Mouse (Mus musculus): ENCODE data around the gene Prc1. TPM values are rescaled to one million over a fixed set of nuclear protein-coding genes. Genes with fewer than 3 reads are reported as not detected.
"Not testable (repeated sequence)": the region's sequence is repeated elsewhere in the genome, so short reads cannot be mapped to it uniquely, and the experiment has no call there.

Prc1 gene
- polyA plus RNA-seq, 1 experiment from 2014 or later, result 142 TPM

- peaks cover 12% of the 10 kb centered on the region for H3K36me3 ChIP-seq
- WGBS, result 77% methylated on average over 18 of the region's 19 CpGs
- ATAC-seq (ENCODE audit: insufficient read depth, low FRiP score, low read depth), result no peak
These were observed 25.7 kb downstream of the Prc1 start for GRCm38 (mm10) chr7:80319846-80320496.

DNA sequence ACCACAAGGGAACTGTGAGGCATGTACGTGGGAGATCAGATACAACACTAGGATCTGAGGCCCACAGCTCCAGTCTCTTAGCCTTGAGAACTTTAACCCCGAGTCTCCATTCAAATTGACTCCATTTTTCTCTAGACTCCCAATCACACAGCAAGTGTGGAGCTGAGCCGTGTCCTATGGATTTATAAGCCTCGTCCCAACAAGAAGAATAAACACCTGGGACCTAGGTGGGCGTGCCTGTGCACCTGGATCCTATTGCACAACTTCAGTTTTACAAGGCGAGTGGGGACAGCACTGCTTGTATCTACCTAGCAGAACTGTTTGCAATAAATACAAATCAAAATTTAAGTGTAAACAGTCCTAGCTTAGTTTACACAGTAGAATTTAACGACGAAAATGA, 29.1 kb downstream of the Prc1 start:
- no peaks in the 10 kb centered on the region for H3K27me3 ChIP-seq (replicated peaks)
- peak overlapping the region; percentile 40 for H3K9ac ChIP-seq
- H3K36me3 ChIP-seq, result peaks cover 26% of the 10 kb centered on the region
- WGBS, result 11% methylated on average over 8 of the region's 8 CpGs
- peak overlapping the region; percentile 60 for H3K4me2 ChIP-seq
- no peaks in the 10 kb centered on the region; the same call in 1 of the 2 replicates for H3K4me1 ChIP-seq
- H3K27ac ChIP-seq, result peak overlapping the region; percentile 91; the same call in 1 of the 2 replicates
- peak overlapping the region; percentile 64 for H3K4me3 ChIP-seq (replicated peaks)
- ATAC-seq (ENCODE audit: insufficient read depth, low FRiP score, low read depth), result no peak
- H3K9me3 ChIP-seq, result no peaks in the 10 kb centered on the region

More at GRCm38 (mm10) chr7:80319846-80320496, 25.7 kb downstream of the Prc1 start:
- H3K4me2 ChIP-seq, result no peak overlapping the region
- no peaks in the 10 kb centered on the region for H3K27me3 ChIP-seq (replicated peaks)
- H3K4me1 ChIP-seq, result no peaks in the 10 kb centered on the region; the same call in 1 of the 2 replicates
- H3K9ac ChIP-seq, result no peak overlapping the region
- H3K9me3 ChIP-seq, result no peaks in the 10 kb centered on the region
- no peak overlapping the region for H3K4me3 ChIP-seq (replicated peaks)
- no peak overlapping the region for H3K27ac ChIP-seq

DNA sequence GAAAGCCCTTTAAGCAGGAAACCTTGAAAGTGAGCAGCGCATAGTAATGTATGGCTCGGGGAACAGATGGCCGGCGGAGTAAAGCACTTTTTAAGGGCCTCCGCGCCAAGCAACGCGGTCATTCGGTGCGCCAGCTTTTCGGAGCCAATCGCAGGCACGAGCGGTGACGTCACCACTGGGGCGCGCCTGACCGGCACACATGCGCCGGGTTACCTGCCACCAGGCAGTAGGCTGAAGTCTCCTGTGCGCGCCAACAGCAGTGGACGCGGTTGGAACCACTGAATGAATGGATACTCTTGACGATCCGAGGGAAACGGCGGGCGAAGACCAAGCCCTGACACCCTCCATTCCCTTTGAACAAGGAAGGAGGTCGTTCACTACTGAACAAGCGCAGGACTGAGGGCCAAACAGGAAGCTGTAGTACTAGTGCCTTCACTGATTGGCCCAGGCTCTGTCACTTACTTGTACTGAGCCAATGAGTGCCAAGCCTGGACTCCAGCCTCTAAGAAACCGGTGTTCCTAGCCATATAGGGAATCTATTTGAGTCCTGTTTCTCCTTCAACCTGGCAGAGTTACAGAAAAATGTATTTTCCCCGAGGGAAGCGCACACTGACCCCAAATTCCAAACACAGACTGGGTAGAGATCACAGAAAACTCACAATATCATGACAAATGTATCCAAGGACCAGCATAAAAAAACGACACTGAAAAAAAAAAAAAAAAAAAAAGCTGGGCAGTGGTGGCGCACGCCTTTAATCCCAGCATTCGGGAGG, 30.0 kb downstream of the Prc1 start, which contains the start of gene Rccd1:
Gene Rccd1 (minus strand): TSS at position 412 of the 773 bp plus-strand sequence.
- ATAC-seq (ENCODE audit: insufficient read depth, low FRiP score, low read depth), result peak; percentile 99
- Histone ChIP-seq H3K27ac (peak within 1 kb of the TSS; percentile 91), H3K36me3 (peaks cover 30% of the 10 kb centered on the region), H3K9ac (peak within 1 kb of the TSS; percentile 40), H3K9me3 (no peaks in the 10 kb centered on the region), H3K4me2 (peak within 1 kb of the TSS; percentile 60), H3K4me1 (no peaks in the 10 kb centered on the region; the same call in 1 of the 2 replicates), H3K4me3 (replicated peaks) (peak within 1 kb of the TSS; percentile 64), H3K27me3 (replicated peaks) (no peaks in the 10 kb centered on the region)
- 1% methylated on average over 38 of the region's 38 CpGs for WGBS

DNA sequence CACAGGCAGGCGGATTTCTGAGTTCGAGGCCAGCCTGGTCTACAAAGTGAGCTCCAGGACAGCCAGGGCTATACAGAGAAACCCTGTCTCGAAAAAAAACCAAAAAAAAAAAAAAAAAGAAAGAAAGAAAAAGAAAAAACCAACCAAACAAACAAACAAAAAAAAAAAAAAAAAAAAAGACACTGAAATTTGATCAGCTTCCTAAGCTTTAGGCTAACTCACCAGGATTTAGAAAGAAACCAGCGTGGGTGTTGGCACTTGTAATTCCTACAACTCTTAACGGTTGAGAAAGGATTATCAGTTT, 30.5 kb downstream of the Prc1 start:
- H3K9ac ChIP-seq, result not testable (repeated sequence)
- WGBS, result 40% methylated on average over 4 of the region's 5 CpGs

GRCm38 (mm10) chr7:80325292-80325868, 31.1 kb downstream of the Prc1 start:
- H3K9me3 ChIP-seq, result no peaks in the 10 kb centered on the region
- no peak overlapping the region for H3K9ac ChIP-seq
- H3K36me3 ChIP-seq, result peaks cover 40% of the 10 kb centered on the region
- no peak overlapping the region for H3K4me3 ChIP-seq (replicated peaks)
- H3K27ac ChIP-seq, result peak overlapping the region; percentile 48; the same call in 1 of the 2 replicates
- no peaks in the 10 kb centered on the region for H3K27me3 ChIP-seq (replicated peaks)
- WGBS, result 93% methylated on average over 16 of the region's 16 CpGs
- H3K4me2 ChIP-seq, result no peak overlapping the region
- ATAC-seq (ENCODE audit: insufficient read depth, low FRiP score, low read depth), result no peak
- no peaks in the 10 kb centered on the region for H3K4me1 ChIP-seq

More for the DNA sequence above, 30.5 kb downstream of the Prc1 start:
- H3K27ac ChIP-seq, result peak overlapping the region; percentile 91
- H3K4me2 ChIP-seq, result peak overlapping the region; percentile 60
- not testable (repeated sequence) for H3K27me3 ChIP-seq (replicated peaks); ATAC-seq (ENCODE audit: insufficient read depth, low FRiP score, low read depth); H3K4me1 ChIP-seq; H3K9me3 ChIP-seq
- H3K36me3 ChIP-seq, result peaks cover 35% of the 10 kb centered on the region
- peak overlapping the region; percentile 64 for H3K4me3 ChIP-seq (replicated peaks)

- Histone ChIP-seq H3K4me2 (no peak overlapping the region), H3K9ac (no peak overlapping the region), H3K4me3 (replicated peaks) (no peak overlapping the region), H3K9me3 (no peaks in the 10 kb centered on the region), H3K36me3 (peaks cover 46% of the 10 kb centered on the region), H3K4me1 (no peaks in the 10 kb centered on the region), H3K27me3 (replicated peaks) (no peaks in the 10 kb centered on the region), H3K27ac (no peak overlapping the region)
- ATAC-seq (ENCODE audit: insufficient read depth, low FRiP score, low read depth), result no peak
- 95% methylated on average over 19 of the region's 19 CpGs for WGBS
These were observed 31.8 kb downstream of the Prc1 start for GRCm38 (mm10) chr7:80326076-80326475.

GRCm38 (mm10) chr7:80330278-80330677, 36.0 kb downstream of the Prc1 start:
- Histone ChIP-seq H3K9me3 (no peaks in the 10 kb centered on the region), H3K27ac (no peak overlapping the region), H3K27me3 (replicated peaks) (no peaks in the 10 kb centered on the region), H3K36me3 (peaks cover 81% of the 10 kb centered on the region), H3K4me2 (no peak overlapping the region), H3K4me3 (replicated peaks) (no peak overlapping the region), H3K9ac (no peak overlapping the region), H3K4me1 (no peaks in the 10 kb centered on the region)
- ATAC-seq (ENCODE audit: insufficient read depth, low FRiP score, low read depth), result no peak
- WGBS, result 86% methylated on average over 8 of the region's 8 CpGs

- peaks cover 82% of the 10 kb centered on the region for H3K36me3 ChIP-seq
- no peak for ATAC-seq (ENCODE audit: insufficient read depth, low FRiP score, low read depth)
- no peak overlapping the region for H3K4me2 ChIP-seq
- no peak overlapping the region for H3K9ac ChIP-seq
- WGBS, result 91% methylated on average over 19 of the region's 19 CpGs
- no peak overlapping the region for H3K4me3 ChIP-seq (replicated peaks)
- H3K9me3 ChIP-seq, result no peaks in the 10 kb centered on the region
- H3K27ac ChIP-seq, result no peak overlapping the region
- H3K4me1 ChIP-seq, result no peaks in the 10 kb centered on the region
- no peaks in the 10 kb centered on the region for H3K27me3 ChIP-seq (replicated peaks)
These were observed 37.2 kb downstream of the Prc1 start for GRCm38 (mm10) chr7:80331433-80331832.

GRCm38 (mm10) chr7:80334848-80335247, 40.6 kb downstream of the Prc1 start:
- H3K36me3 ChIP-seq, result peaks cover 62% of the 10 kb centered on the region
- WGBS, result 89% methylated on average over 4 of the region's 4 CpGs
- H3K4me2 ChIP-seq, result no peak overlapping the region
- H3K9ac ChIP-seq, result no peak overlapping the region
- no peaks in the 10 kb centered on the region for H3K27me3 ChIP-seq (replicated peaks)
- ATAC-seq (ENCODE audit: insufficient read depth, low FRiP score, low read depth), result no peak
- peaks cover 18% of the 10 kb centered on the region for H3K4me1 ChIP-seq
- H3K4me3 ChIP-seq (replicated peaks), result no peak overlapping the region
- H3K27ac ChIP-seq, result no peak overlapping the region
- no peaks in the 10 kb centered on the region for H3K9me3 ChIP-seq

- ATAC-seq (ENCODE audit: insufficient read depth, low FRiP score, low read depth), result no peak
- Histone ChIP-seq H3K27me3 (replicated peaks) (no peaks in the 10 kb centered on the region), H3K4me2 (no peak overlapping the region), H3K9ac (no peak overlapping the region), H3K9me3 (no peaks in the 10 kb centered on the region), H3K27ac (no peak overlapping the region), H3K36me3 (peaks cover 42% of the 10 kb centered on the region), H3K4me3 (replicated peaks) (no peak overlapping the region), H3K4me1 (peaks cover 25% of the 10 kb centered on the region)
- 88% methylated on average over 3 of the region's 3 CpGs for WGBS
These were observed 42.7 kb downstream of the Prc1 start for GRCm38 (mm10) chr7:80336932-80337331.

- Histone ChIP-seq H3K27me3 (replicated peaks) (no peaks in the 10 kb centered on the region), H3K9me3 (no peaks in the 10 kb centered on the region), H3K4me2 (peak overlapping the region; percentile 90), H3K27ac (peak overlapping the region; percentile 54), H3K36me3 (peaks cover 21% of the 10 kb centered on the region), H3K9ac (peak overlapping the region; percentile 65), H3K4me1 (peaks cover 34% of the 10 kb centered on the region), H3K4me3 (replicated peaks) (peak overlapping the region; percentile 61)
- ATAC-seq (ENCODE audit: insufficient read depth, low FRiP score, low read depth), result no peak
- 11% methylated on average over 15 of the region's 17 CpGs for WGBS
These were observed 45.1 kb downstream of the Prc1 start for GRCm38 (mm10) chr7:80339371-80339770.
